Mouse (Mus musculus): ENCODE results near the gene Mmp14.
A peak's percentile ranks its signal among the peaks of the same experiment; 100 is the strongest.

DNA sequence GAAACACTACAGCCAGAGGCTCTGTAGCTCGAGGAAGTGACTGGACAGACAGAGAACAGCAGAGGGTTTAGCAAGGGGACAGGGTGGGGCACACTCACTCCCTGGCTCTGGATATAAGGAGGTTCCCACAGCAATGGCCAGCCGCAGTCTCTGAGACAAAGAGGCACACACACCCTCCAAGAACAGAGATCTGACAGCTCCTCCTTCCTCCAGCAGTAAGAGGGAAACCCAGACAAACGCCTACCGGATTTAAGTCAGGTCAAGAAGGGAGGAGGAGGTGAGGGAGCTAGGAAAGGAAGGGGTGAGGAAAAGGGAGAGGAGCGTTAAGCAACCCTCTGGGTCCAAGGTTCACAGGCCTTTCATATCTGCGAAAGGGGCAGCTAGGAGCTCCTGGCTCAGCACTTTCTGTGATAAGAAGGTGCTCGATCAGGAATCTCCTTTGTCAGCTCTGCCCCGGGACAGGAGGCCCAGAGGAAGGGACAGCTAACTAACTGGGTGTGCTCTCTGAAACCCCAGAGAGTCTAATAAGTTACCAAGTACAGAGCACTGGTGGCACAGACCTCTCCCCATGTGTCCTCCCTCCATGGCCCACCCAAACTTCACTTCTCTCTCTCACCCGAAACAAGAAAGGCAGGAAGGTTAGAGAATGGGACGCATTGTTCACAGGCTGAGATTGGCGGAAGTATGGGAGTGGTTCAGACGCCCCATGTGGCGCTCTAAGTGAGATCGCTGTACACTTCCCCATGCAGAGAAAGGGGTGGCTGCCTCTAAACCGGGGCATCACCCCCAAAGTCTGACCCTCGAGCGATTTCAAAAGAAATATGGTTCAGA lies 21.2 kb upstream of the Mmp14 start:
- TF ChIP-seq CTCF (IDR thresholded peaks at IDR 0.05; ENCODE audit: insufficient read depth, low read length) (no peak), POLR2A (IDR thresholded peaks at IDR 0.05; ENCODE audit: borderline replicate concordance, extremely low read depth, low read depth, low read length) (peak; percentile 67; the same call in 1 of the 2 replicates)

Data from lung, adult 2 months (tissue).